Mouse (Mus musculus) limb, embryonic 15.5 days (tissue): ENCODE data around the gene Ggt1. TPM values are rescaled to one million over a fixed set of nuclear protein-coding genes. Genes with fewer than 3 reads are reported as not detected.

Source experiments
- ATAC-seq: fragments of 200-750 bp; cut with Nextera tagmentation; 2 replicates; pipeline ENCODE4 v1.8.0; 2017; ENCODE audit warnings: low read depth, moderate TSS enrichment; ENCODE audit not compliant: insufficient number of reproducible peaks, low FRiP score, low TSS enrichment
- H3K27ac ChIP-seq: fragments of 300-500 bp; sonication (generic); 2 replicates; pipeline ENCODE4 v1.5.1; 2015; ENCODE audit warnings: moderate library complexity, mild to moderate bottlenecking, inconsistent platforms
- H3K27me3 ChIP-seq: fragments of 300-500 bp; sonication (generic); 2 replicates; pipeline ENCODE4 v1.6.1; 2015; ENCODE audit warnings: inconsistent platforms
- H3K36me3 ChIP-seq: fragments of 300-500 bp; sonication (generic); 2 replicates; pipeline ENCODE4 v1.6.1; 2015; ENCODE audit warnings: inconsistent platforms
- H3K4me1 ChIP-seq: fragments of 300-500 bp; sonication (generic); 2 replicates; pipeline ENCODE4 v1.6.1; 2015; ENCODE audit warnings: inconsistent platforms
- H3K4me2 ChIP-seq: fragments of 300-500 bp; sonication (generic); 2 replicates; pipeline ENCODE4 v1.6.1; 2015; ENCODE audit warnings: mild to moderate bottlenecking, inconsistent platforms
- H3K4me3 ChIP-seq: fragments of 300-500 bp; sonication (generic); 2 replicates; pipeline ENCODE4 v1.5.1; 2015; ENCODE audit warnings: mild to moderate bottlenecking, inconsistent platforms
- H3K9ac ChIP-seq: fragments of 300-500 bp; sonication (generic); 2 replicates; pipeline ENCODE4 v1.6.1; 2015; ENCODE audit warnings: inconsistent platforms
- H3K9me3 ChIP-seq: fragments of 300-500 bp; sonication (generic); 2 replicates; pipeline ENCODE4 v1.6.1; 2016; ENCODE audit warnings: inconsistent platforms
- WGBS: fragments of 180-500 bp; shearing (Covaris S2); methylation state at CpG from one replicate; pipeline ENCODE4 v1.1.7; 2015; 5-methylcytosine and 5-hydroxymethylcytosine counted together
- polyA plus RNA-seq: library from polyadenylated mRNA; unstranded; fragments of >200 nt; fragmentation: Nextera tagmentation; extraction: Ambion mirVana; gene quantifications from 2 replicates; pipeline ENCODE4 v1.2.1, GENCODE M21; 2015

Gene Ggt1
- polyA plus RNA-seq, result 0.67 and 0.93 TPM in 2 replicates

DNA sequence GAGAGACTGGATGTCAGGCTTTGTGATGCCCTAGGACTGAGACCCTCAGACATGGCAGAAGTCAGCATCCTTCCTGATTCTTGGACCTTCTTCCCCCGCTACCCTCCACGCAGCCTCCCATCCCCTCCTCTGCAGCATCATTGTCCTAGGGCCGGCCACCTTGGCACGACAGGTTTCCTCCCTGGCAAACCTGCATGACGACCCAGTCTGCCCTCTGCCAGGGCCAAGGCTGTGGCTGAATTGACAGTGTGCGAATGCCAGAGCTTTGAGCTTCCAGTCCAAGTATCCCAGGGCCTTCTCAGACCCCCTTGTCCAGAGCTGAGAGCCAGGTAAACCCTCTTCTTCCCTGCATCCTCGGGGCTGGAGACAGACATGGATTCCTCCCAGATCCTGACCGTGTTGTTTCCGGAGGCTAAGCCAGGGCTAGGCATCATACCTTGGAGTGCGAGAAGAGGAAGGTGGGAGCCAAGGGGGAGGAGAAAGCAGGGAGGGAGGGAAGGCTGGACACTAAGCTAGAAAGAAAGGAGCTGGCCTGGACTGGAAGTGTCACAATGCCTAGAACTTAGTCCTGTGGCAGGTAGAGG is at the start of gene Ggt1:
Gene Ggt1 (plus strand): TSS at position 534 of the 584 bp plus-strand sequence.
- Histone ChIP-seq H3K4me3 (peak within 1 kb of the TSS; percentile 61; the same call in 1 of the 2 replicates), H3K4me2 (peak within 1 kb of the TSS; percentile 99), H3K36me3 (no peaks in the 10 kb centered on the region), H3K27ac (no peak within 1 kb of the TSS), H3K9ac (no peak within 1 kb of the TSS; the same call in 1 of the 2 replicates), H3K9me3 (no peaks in the 10 kb centered on the region), H3K27me3 (peaks cover 30% of the 10 kb centered on the region), H3K4me1 (peaks cover 44% of the 10 kb centered on the region)
- WGBS, result 58% methylated on average over 10 of the region's 10 CpGs
- no peak for ATAC-seq

DNA sequence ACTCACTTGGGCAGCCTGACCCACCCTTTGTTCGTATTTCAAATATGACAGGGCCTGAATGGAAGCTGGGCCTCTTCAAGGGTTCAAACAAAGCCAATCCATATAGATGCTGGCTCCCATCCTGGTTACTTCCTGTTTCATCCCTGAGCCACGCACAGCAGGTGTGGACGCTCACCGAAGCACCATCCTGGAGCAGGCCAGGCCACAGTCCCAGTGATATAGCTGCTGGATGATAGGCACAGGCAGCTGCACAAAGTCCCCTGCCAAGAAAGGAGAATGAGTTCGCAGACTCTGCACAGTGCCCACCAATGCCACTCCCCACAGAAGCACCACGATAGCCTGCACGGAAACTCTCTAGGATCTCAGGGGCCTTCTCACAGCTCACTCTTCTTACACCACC is 49.5 kb upstream of the Ggt1 start:
- no peaks in the 10 kb centered on the region for H3K27me3 ChIP-seq
- H3K4me3 ChIP-seq, result no peak overlapping the region
- no peak overlapping the region for H3K9ac ChIP-seq
- H3K4me2 ChIP-seq, result no peak overlapping the region
- no peak overlapping the region for H3K27ac ChIP-seq
- no peaks in the 10 kb centered on the region for H3K9me3 ChIP-seq
- H3K4me1 ChIP-seq, result peaks cover 18% of the 10 kb centered on the region
- peaks cover 56% of the 10 kb centered on the region for H3K36me3 ChIP-seq
- ATAC-seq, result no peak
- 92% methylated on average over 7 of the region's 7 CpGs for WGBS

DNA sequence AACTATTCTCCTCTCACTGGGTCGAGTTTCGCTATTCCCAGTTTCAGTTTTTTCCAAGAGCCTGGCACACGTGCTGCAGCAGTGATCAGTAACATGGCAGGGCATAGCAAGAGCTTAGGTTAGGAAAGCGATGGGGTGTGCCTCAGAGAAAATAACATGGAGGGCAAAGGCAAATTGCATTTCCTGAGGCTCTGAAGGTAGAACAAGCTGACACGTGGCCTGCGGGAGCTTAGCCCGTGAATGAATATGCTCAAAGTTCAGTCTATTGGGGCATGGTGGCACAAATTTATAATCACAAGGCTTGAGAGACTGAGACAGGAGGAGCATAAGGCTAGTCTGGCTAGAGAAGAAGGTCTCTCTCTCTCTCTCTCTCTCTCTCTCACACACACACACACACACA is 48.6 kb upstream of the Ggt1 start:
- Histone ChIP-seq H3K4me2 (no peak overlapping the region), H3K27ac (no peak overlapping the region), H3K9ac (no peak overlapping the region), H3K9me3 (no peaks in the 10 kb centered on the region), H3K4me1 (peaks cover 18% of the 10 kb centered on the region), H3K27me3 (no peaks in the 10 kb centered on the region), H3K36me3 (peaks cover 47% of the 10 kb centered on the region), H3K4me3 (no peak overlapping the region)
- WGBS, result 82% methylated on average over 7 of the region's 7 CpGs
- no peak for ATAC-seq

DNA sequence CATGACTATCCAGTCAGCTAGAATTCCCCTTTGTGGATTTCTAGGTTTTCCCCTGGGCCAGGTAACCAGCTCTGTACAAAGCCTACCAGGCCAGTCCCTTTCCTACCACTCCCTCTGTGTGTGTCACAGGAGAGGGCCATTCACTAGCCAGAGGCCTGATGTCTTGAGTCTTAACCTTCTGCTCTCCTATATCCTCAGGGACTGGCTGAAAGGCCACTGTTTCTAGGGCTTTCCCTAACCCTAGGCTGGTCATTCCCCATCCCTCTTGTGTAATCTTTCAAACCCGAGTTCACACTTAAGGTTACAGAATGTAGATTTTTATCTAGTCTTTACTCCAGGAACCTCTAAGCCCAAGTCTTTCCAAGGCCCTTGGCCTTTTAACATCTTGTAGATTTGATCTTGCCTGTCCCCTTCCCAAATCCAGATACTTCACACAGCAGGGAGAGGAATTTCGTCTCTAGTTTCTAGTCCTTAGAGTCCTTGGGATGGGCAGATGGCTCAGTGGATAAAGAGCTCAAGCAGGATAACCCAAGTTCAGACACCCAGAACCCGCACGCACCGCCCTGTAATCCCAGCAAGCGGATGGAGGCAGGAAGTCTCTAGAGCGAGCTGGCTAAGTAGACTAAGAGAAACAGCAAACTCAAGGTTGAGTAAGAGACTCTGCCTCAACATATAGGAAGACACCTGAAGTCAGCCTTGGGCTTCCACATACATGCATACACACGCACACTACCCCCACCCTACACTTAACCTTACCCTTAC is 47.9 kb upstream of the Ggt1 start:
- Histone ChIP-seq H3K4me3 (no peak overlapping the region), H3K36me3 (peaks cover 40% of the 10 kb centered on the region), H3K27me3 (no peaks in the 10 kb centered on the region), H3K9me3 (no peaks in the 10 kb centered on the region), H3K4me2 (no peak overlapping the region), H3K9ac (no peak overlapping the region), H3K27ac (no peak overlapping the region), H3K4me1 (peaks cover 19% of the 10 kb centered on the region)
- 90% methylated on average over 8 of the region's 8 CpGs for WGBS
- no peak for ATAC-seq

DNA sequence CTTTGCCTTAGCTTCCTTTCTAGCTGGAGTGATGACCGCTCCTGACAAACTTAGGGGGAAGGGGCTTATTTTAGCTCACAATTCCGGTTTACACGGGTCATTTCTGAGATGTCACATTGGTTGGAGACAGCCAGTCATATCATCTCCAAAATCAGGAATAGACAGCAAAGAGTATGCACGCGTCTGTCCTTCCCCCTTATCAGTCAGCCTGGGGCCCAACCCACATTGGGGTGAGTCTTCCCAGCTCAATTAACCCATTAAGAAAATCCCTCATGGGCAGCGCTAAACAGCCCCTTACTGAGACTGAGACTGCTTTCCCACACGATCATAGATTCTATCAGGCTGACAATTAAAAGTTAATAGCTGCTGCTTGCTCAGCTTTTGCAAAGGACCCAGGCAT is 47.0 kb upstream of the Ggt1 start:
- Histone ChIP-seq H3K4me1 (peaks cover 28% of the 10 kb centered on the region), H3K4me2 (no peak overlapping the region), H3K4me3 (no peak overlapping the region), H3K36me3 (peaks cover 34% of the 10 kb centered on the region), H3K9ac (no peak overlapping the region), H3K27ac (no peak overlapping the region), H3K9me3 (no peaks in the 10 kb centered on the region), H3K27me3 (no peaks in the 10 kb centered on the region)
- 73% methylated on average over 7 of the region's 7 CpGs for WGBS
- no peak for ATAC-seq

DNA sequence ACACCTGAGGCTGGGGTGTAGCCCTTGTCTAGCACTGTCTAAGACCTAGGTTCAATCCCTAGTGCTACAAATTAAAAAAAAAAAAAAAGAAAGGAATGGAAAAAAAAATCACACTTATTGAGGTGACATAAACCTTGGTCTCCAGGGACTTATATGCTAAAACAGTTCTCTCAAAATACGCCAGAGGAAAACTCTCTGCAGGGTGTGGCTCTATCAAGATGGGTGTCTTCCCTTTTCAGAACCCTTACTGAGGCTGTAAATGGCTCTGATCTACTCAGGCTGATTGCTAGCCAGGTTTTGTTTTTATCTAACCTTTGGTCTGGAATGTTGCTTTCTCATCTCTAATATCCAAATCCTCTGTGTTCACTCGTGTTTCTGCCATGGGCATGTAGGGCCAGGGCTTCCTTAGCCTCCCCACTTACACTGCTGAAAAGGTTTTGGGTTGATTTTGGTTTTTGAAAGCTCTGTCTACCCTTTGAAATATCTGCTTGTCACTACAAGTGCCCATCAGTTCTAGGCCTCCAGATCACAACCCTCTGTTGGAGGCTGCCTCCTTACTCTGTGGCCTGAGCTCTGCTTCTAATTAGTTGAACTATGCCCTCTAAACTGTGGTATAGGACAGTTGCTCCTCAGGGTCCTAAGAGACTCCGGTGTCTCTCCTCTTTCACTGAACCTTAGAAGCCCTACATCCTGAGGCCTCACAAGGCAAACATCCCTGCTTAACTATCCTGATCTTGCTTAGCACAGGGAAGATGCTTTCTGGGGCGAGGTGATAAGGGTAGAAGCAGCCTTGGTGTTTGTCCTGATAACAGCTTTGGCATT is 46.0 kb upstream of the Ggt1 start:
- no peak for ATAC-seq
- Histone ChIP-seq H3K27ac (no peak overlapping the region), H3K4me1 (peaks cover 31% of the 10 kb centered on the region), H3K4me3 (peak overlapping the region; percentile 92), H3K36me3 (peaks cover 34% of the 10 kb centered on the region), H3K9me3 (no peaks in the 10 kb centered on the region), H3K27me3 (no peaks in the 10 kb centered on the region), H3K4me2 (peak overlapping the region; percentile 64; the same call in 1 of the 2 replicates), H3K9ac (no peak overlapping the region)
- WGBS, result 57% methylated on average over 4 of the region's 4 CpGs

DNA sequence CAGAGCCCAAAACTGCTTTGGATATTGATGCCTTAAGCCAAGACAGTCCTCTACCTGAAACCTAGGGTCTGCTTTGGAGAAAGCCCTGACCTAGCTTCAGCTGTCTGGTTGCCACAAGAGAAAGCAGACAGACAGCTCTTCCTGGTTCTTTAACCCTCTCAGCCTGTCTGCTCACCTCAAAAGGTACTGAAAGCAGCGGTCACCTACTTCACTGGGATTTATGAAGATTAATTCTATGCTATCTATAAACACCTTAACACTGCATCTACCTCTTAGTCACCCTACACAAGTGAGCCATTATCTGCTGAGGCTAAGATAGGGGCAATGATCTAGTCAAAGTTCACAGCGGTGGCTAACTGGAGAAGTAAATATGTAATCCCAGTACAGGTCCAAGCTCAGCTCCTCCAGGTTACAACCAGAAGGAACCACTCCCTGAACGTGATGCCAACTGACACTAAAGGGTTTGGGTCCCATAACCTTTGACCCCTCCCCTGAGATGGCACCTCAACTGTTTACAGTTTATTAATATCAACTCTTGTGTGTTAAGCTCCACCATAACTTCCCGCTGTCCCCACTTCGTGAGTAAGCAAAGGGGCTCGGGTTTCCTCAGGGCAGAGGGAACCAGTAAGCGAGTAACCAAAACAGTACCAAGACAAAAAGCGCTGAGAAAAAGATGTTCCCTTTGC is 45.2 kb upstream of the Ggt1 start:
- ATAC-seq, result no peak
- Histone ChIP-seq H3K27ac (peak overlapping the region; percentile 98; the same call in 1 of the 2 replicates), H3K4me3 (peak overlapping the region; percentile 92), H3K9me3 (no peaks in the 10 kb centered on the region), H3K4me1 (peaks cover 38% of the 10 kb centered on the region), H3K27me3 (no peaks in the 10 kb centered on the region), H3K9ac (peak overlapping the region; percentile 97), H3K36me3 (peaks cover 34% of the 10 kb centered on the region), H3K4me2 (peak overlapping the region; percentile 64)
- 23% methylated on average over 8 of the region's 8 CpGs for WGBS

DNA sequence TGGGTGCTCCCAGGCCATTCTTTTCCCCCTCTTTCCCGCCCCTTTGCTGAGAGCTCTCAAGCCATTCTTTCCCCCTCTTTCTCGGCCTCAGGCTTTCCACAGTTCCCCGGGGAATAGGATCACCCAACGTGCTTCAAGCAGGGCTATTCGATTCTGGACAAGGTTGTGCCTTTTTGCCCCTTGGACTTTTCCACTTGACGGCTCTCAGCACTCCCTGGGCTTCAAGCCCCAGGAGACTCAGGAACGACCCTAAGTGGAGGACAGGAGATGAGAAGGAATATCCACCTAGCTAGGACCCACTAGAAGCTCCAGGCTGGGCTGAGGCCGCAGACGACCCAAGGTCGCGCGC is 44.7 kb upstream of the Ggt1 start:
- H3K4me1 ChIP-seq, result peaks cover 40% of the 10 kb centered on the region
- no peak for ATAC-seq
- peaks cover 34% of the 10 kb centered on the region for H3K36me3 ChIP-seq

DNA sequence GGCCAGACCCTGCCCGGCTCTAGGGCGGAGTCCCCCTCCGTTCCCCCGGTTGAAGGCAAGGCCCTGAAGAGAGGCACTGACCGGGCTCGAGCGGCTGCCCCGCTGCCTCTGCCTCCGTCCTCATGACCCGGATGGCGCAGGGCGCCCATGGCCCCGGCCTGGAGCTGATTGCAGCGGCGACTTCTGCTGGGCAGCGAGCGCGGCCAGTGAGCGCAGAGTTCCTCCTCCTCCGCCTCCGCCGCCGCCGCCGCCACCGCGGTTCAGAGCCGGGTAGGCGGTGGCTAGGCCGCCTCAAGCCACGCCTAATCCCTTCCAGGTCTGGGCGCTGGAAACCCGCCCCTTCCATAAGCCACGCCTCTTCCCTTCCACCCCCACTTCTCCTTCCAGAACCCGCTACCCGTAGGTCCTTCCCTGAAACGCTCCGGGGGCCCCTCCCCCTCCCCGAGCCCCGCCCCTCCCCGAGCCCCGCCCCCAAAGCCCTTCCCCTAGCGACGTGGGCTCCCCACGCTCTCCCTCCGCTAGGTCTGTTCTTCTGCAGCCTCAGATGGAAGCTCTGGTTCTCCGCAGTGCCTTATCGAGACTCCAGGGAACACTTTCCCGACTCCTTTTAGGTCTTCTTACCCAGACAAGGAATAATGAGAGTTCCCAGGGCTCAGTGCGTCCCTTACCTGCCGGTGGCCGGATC is 44.2 kb upstream of the Ggt1 start, which contains the start of gene Snrpd3:
Gene Snrpd3 (plus strand): TSS at position 479 of the 685 bp plus-strand sequence.
- peak within 1 kb of the TSS; percentile 98 for H3K27ac ChIP-seq
- H3K9me3 ChIP-seq, result no peaks in the 10 kb centered on the region
- peak within 1 kb of the TSS; percentile 64 for H3K4me2 ChIP-seq
- H3K4me3 ChIP-seq, result peak within 1 kb of the TSS; percentile 92
- H3K36me3 ChIP-seq, result peaks cover 34% of the 10 kb centered on the region
- ATAC-seq, result peak; percentile 97
- peaks cover 42% of the 10 kb centered on the region for H3K4me1 ChIP-seq
- peak within 1 kb of the TSS; percentile 97 for H3K9ac ChIP-seq
- H3K27me3 ChIP-seq, result no peaks in the 10 kb centered on the region
- under 1% methylated on average over 36 of the region's 52 CpGs for WGBS

More for the DNA sequence above, 44.7 kb upstream of the Ggt1 start:
- Histone ChIP-seq H3K27ac (peak overlapping the region; percentile 98), H3K4me2 (peak overlapping the region; percentile 64), H3K9me3 (no peaks in the 10 kb centered on the region), H3K9ac (peak overlapping the region; percentile 97), H3K4me3 (peak overlapping the region; percentile 92), H3K27me3 (no peaks in the 10 kb centered on the region)
- WGBS, result 0% methylated on average over 12 of the region's 12 CpGs

DNA sequence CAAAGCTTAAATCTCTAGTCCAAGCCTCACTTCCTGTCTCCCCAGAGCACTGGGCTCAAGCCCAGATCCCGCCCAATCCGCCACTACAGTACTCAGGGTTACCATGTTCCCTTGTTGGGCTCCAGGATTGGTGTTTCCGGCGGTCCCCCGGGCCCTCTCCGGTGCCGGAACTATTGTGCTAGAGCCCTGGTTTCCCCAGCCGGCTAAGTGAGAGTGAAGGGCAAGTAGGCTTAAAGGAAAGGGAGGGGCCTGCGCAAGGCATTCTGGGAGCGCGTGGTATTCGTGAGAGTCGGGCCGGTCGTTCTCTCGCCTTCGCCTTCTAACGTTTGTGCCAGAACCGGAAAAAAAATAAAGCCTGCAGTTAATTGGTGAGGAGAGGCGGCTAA is 43.7 kb upstream of the Ggt1 start, which contains the start of gene Gucd1:
Gene Gucd1 (minus strand): TSS at position 215 of the 386 bp plus-strand sequence.
- peak; percentile 92 for ATAC-seq
- H3K36me3 ChIP-seq, result peaks cover 34% of the 10 kb centered on the region
- no peaks in the 10 kb centered on the region for H3K9me3 ChIP-seq
- H3K4me3 ChIP-seq, result peak within 1 kb of the TSS; percentile 92
- peaks cover 42% of the 10 kb centered on the region for H3K4me1 ChIP-seq
- no peaks in the 10 kb centered on the region for H3K27me3 ChIP-seq
- H3K9ac ChIP-seq, result peak within 1 kb of the TSS; percentile 97
- peak within 1 kb of the TSS; percentile 64 for H3K4me2 ChIP-seq
- peak within 1 kb of the TSS; percentile 98 for H3K27ac ChIP-seq
- under 1% methylated on average over 20 of the region's 20 CpGs for WGBS

DNA sequence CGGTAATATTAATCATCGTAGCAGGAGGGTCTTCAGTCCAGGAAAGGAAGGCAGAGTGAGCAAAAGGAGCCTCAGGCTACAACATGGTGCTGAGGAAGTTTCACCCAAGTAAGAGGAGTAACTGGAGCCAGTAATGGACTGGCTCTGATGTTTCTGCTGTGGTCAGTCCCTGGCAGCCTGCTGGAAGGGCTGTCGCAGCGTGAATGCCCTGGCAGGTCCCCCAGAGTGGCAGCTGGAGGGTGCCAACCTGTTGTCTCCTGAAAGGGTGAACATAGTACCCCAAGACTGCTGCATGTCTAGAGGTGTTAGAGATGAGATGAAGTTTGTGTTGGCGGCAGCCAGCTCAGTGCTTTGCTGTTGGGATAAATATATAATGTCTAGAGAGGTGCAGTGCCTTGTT is 40.8 kb upstream of the Ggt1 start:
- WGBS, result 95% methylated on average over 5 of the region's 5 CpGs
- no peak for ATAC-seq
- H3K4me2 ChIP-seq, result no peak overlapping the region
- H3K9ac ChIP-seq, result no peak overlapping the region
- H3K27me3 ChIP-seq, result no peaks in the 10 kb centered on the region
- H3K4me3 ChIP-seq, result no peak overlapping the region
- H3K4me1 ChIP-seq, result peaks cover 36% of the 10 kb centered on the region
- no peak overlapping the region for H3K27ac ChIP-seq
- H3K9me3 ChIP-seq, result no peaks in the 10 kb centered on the region
- peaks cover 60% of the 10 kb centered on the region for H3K36me3 ChIP-seq
